Mouse (Mus musculus) liver, adult (tissue): ENCODE data around the gene Appl2.

Experiments
- GATA4 ChIP-seq: IDR thresholded peaks from 2 replicates; pipeline ENCODE4 v1.6.1; 2014; ENCODE audit warnings: mild to moderate bottlenecking, low read length; ENCODE audit not compliant: insufficient replicate concordance

Gene Appl2

GRCm38 (mm10) chr10:83648131-83649020 is at the start of gene Appl2:
Gene Appl2, minus strand, starts transcription at chr10:83648738.
- TF ChIP-seq GATA4 = peak; percentile 78; the same call in 1 of the 2 replicates

- TF ChIP-seq GATA4 = no peak
These were observed 47.7 kb upstream of the Appl2 start for GRCm38 (mm10) chr10:83696226-83696625.

GRCm38 (mm10) chr10:83692175-83692895 is 43.8 kb upstream of the Appl2 start:
- no peak for TF ChIP-seq GATA4

- no peak for TF ChIP-seq GATA4
These were observed 39.7 kb upstream of the Appl2 start for GRCm38 (mm10) chr10:83688215-83688614.

- no peak for TF ChIP-seq GATA4
These were observed 32.8 kb upstream of the Appl2 start for GRCm38 (mm10) chr10:83681334-83681733.

GRCm38 (mm10) chr10:83666556-83666955 is 18.0 kb upstream of the Appl2 start:
- TF ChIP-seq GATA4 = no peak

GRCm38 (mm10) chr10:83661925-83662324 is 13.4 kb upstream of the Appl2 start:
- no peak for TF ChIP-seq GATA4

GRCm38 (mm10) chr10:83660605-83661004 is 12.1 kb upstream of the Appl2 start:
- TF ChIP-seq GATA4 = no peak

GRCm38 (mm10) chr10:83654591-83654990 is 6.1 kb upstream of the Appl2 start:
- no peak for TF ChIP-seq GATA4

- TF ChIP-seq GATA4 = no peak
These were observed 499 bp upstream of the Appl2 start for GRCm38 (mm10) chr10:83649037-83649436.

GRCm38 (mm10) chr10:83646351-83646885 is 2.1 kb downstream of the Appl2 start:
- no peak for TF ChIP-seq GATA4

GRCm38 (mm10) chr10:83645716-83645990 is 2.9 kb downstream of the Appl2 start:
- no peak for TF ChIP-seq GATA4

- TF ChIP-seq GATA4 = peak; percentile 98
These were observed 3.4 kb downstream of the Appl2 start for GRCm38 (mm10) chr10:83644865-83645715.

GRCm38 (mm10) chr10:83644167-83644566 is 4.4 kb downstream of the Appl2 start:
- TF ChIP-seq GATA4 = no peak

GRCm38 (mm10) chr10:83641641-83642040 is 6.9 kb downstream of the Appl2 start:
- no peak for TF ChIP-seq GATA4

- no peak for TF ChIP-seq GATA4
These were observed 8.6 kb downstream of the Appl2 start for GRCm38 (mm10) chr10:83639881-83640386.

GRCm38 (mm10) chr10:83637295-83637694 is 11.2 kb downstream of the Appl2 start:
- TF ChIP-seq GATA4 = no peak
